Mouse (Mus musculus) liver, embryonic 12.5 days (tissue): ENCODE measurements around the gene Klk12. TPM values are rescaled to one million over a fixed set of nuclear protein-coding genes. Genes with fewer than 3 reads are reported as not detected.

Experiments
- ATAC-seq: fragments of 200-750 bp; cut with Nextera tagmentation; 2 replicates; pipeline ENCODE4 v1.8.0; 2017; ENCODE audit warnings: moderate number of reproducible peaks, mild to moderate bottlenecking, moderate library complexity
- H3K27ac ChIP-seq: fragments of 300-500 bp; sonication (generic); 2 replicates; pipeline ENCODE4 v1.5.1; 2016; ENCODE audit warnings: mild to moderate bottlenecking
- H3K27me3 ChIP-seq: fragments of 300-500 bp; sonication (generic); replicated peaks from 2 replicates; pipeline ENCODE4 v1.6.1; 2016; ENCODE audit warnings: mild to moderate bottlenecking, moderate library complexity
- H3K36me3 ChIP-seq: fragments of 300-500 bp; sonication (generic); 2 replicates; pipeline ENCODE4 v1.6.1; 2016; ENCODE audit warnings: mild to moderate bottlenecking, moderate library complexity
- H3K4me1 ChIP-seq: fragments of 300-500 bp; sonication (generic); 2 replicates; pipeline ENCODE4 v1.6.1; 2016
- H3K4me2 ChIP-seq: fragments of 300-500 bp; sonication (generic); 2 replicates; pipeline ENCODE4 v1.6.1; 2016; ENCODE audit warnings: mild to moderate bottlenecking, moderate library complexity
- H3K4me3 ChIP-seq: fragments of 300-500 bp; sonication (generic); 2 replicates; pipeline ENCODE4 v1.5.1; 2016; ENCODE audit warnings: mild to moderate bottlenecking, moderate library complexity
- H3K9ac ChIP-seq: fragments of 300-500 bp; sonication (generic); 2 replicates; pipeline ENCODE4 v1.6.1; 2016; ENCODE audit warnings: mild to moderate bottlenecking, moderate library complexity
- H3K9me3 ChIP-seq: fragments of 300-500 bp; sonication (generic); replicated peaks from 2 replicates; pipeline ENCODE4 v1.6.1; 2016; ENCODE audit warnings: mild to moderate bottlenecking, moderate library complexity
- WGBS: fragments of 180-500 bp; shearing (Covaris S2); methylation state at CpG from one replicate; pipeline ENCODE4 v1.1.7; 2016; ENCODE audit not compliant: insufficient replicate concordance; 5-methylcytosine and 5-hydroxymethylcytosine counted together
- polyA plus RNA-seq: library from polyadenylated mRNA; unstranded; fragments of >200 nt; fragmentation: Nextera tagmentation; extraction: Ambion mirVana; gene quantifications from 2 replicates; pipeline ENCODE4 v1.2.1, GENCODE M21; 2016

Klk12 gene
- polyA plus RNA-seq, 1 experiment from 2014 or later = not detected

DNA sequence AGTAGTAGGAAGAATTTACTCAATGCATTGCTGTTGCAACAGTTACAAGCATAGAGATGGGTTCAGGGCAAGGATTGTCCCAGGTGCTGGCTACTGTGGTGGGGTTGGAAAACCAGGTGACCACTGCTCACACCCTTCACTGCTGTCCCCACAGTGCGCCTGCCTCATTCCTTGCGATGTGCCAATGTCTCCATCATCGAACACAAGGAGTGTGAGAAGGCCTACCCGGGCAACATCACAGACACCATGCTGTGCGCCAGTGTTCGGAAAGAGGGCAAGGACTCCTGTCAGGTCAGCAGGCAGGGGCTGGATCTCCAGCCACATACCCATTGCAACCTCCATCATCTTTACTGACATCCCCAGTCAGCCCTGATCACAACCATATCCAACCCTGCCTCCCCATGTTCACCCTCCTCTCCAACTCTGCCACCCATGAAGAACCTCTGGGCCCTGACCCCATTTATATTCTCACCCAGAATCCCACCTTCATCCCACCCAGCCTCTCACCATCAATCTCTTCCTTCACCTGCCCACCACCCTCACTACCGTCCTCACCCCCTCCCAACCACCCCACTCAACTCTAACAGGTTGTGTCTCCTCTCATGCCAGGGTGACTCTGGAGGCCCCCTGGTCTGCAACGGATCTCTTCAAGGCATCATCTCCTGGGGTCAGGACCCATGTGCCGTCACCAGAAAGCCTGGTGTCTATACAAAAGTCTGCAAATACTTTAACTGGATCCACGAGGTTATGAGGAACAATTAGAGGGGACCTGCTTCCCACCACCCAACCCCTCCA, 9.7 kb downstream of the Klk12 start:
- Histone ChIP-seq H3K4me1 (no peaks in the 10 kb centered on the region), H3K9me3 (no peaks in the 10 kb centered on the region), H3K36me3 (no peaks in the 10 kb centered on the region), H3K4me2 (no peak overlapping the region), H3K4me3 (no peak overlapping the region), H3K27me3 (peaks cover 10% of the 10 kb centered on the region), H3K9ac (no peak overlapping the region), H3K27ac (no peak overlapping the region)
- no peak for ATAC-seq
- WGBS = 68% methylated on average over 10 of the region's 10 CpGs

DNA sequence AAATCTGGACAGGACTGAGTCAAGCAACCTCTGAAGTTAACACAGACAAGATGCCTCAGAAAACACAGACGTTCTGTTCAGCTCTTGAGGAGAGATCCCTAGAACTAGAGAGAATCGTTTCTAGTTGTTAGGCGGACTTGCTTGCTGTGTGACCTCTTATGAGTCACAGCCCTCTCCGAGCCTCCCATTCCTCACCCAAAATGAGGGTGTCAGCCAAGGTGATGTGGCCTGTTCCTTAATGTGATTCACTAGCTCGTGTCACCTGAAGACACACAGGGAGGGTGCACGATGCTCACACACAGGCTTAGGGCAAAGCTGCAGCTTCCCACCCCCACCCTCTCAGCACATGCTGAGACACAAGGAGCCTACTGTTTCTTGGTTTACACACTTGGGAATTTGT, 11.5 kb downstream of the Klk12 start:
- H3K36me3 ChIP-seq = no peaks in the 10 kb centered on the region
- no peaks in the 10 kb centered on the region for H3K4me1 ChIP-seq
- no peak overlapping the region for H3K4me3 ChIP-seq
- H3K9me3 ChIP-seq = no peaks in the 10 kb centered on the region
- H3K27me3 ChIP-seq = peaks cover 26% of the 10 kb centered on the region
- WGBS = 51% methylated on average over 6 of the region's 6 CpGs
- no peak overlapping the region for H3K9ac ChIP-seq
- no peak overlapping the region for H3K27ac ChIP-seq
- H3K4me2 ChIP-seq = no peak overlapping the region
- no peak for ATAC-seq

DNA sequence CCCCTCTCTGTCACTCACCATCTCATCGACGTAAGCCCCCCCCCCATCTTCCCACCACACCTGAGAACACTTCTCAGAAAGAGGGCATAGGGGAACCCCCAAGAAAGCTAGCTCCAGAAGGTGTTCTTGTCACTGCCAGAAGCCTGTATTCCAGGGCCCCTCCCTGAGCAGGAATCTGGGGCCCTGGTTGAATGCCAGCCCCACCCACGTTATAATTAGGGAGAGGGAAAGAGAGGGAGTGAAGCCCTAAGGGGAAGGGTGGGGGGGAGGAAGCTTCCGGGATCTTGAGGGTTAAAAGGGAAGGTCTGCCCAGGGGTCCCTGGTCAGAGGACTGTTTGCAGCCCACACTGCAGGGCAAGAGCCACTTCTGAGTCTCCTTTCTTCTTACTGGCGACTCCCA, 12.0 kb downstream of the Klk12 start, which contains the start of gene Klk10:
Klk10 (plus strand) TSS at position 290 of the 400 bp plus-strand sequence.
- H3K9ac ChIP-seq = no peak within 1 kb of the TSS
- ATAC-seq = no peak
- peaks cover 26% of the 10 kb centered on the region for H3K27me3 ChIP-seq
- H3K27ac ChIP-seq = no peak within 1 kb of the TSS
- H3K9me3 ChIP-seq = no peaks in the 10 kb centered on the region
- no peaks in the 10 kb centered on the region for H3K4me1 ChIP-seq
- H3K4me3 ChIP-seq = no peak within 1 kb of the TSS
- H3K36me3 ChIP-seq = no peaks in the 10 kb centered on the region
- no peak within 1 kb of the TSS for H3K4me2 ChIP-seq
- WGBS = 29% methylated on average over 5 of the region's 5 CpGs

DNA sequence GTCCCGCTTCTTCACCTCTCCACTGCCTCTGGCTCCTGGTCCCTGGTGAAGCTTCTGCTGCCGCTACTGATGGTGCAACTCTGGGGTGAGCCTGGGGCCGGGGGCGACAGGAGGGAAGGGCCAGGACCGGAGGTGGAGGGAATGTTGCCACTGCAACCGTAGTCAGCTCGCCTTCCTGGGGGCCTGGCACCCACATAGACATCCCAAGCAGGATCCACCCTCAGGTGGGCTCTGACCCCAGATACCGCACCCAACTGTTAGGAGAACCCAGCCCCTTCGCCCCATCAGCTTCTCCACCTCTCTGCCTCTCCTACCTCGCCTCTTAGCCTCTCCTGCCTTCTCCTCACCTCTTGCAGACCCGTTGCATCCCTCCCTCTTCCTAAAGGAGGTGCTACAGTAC, 12.8 kb downstream of the Klk12 start:
- Histone ChIP-seq H3K27me3 (peaks cover 26% of the 10 kb centered on the region), H3K4me2 (no peak overlapping the region), H3K9ac (no peak overlapping the region), H3K9me3 (no peaks in the 10 kb centered on the region), H3K27ac (no peak overlapping the region), H3K4me3 (no peak overlapping the region), H3K4me1 (no peaks in the 10 kb centered on the region), H3K36me3 (no peaks in the 10 kb centered on the region)
- WGBS = 71% methylated on average over 11 of the region's 11 CpGs
- ATAC-seq = no peak

DNA sequence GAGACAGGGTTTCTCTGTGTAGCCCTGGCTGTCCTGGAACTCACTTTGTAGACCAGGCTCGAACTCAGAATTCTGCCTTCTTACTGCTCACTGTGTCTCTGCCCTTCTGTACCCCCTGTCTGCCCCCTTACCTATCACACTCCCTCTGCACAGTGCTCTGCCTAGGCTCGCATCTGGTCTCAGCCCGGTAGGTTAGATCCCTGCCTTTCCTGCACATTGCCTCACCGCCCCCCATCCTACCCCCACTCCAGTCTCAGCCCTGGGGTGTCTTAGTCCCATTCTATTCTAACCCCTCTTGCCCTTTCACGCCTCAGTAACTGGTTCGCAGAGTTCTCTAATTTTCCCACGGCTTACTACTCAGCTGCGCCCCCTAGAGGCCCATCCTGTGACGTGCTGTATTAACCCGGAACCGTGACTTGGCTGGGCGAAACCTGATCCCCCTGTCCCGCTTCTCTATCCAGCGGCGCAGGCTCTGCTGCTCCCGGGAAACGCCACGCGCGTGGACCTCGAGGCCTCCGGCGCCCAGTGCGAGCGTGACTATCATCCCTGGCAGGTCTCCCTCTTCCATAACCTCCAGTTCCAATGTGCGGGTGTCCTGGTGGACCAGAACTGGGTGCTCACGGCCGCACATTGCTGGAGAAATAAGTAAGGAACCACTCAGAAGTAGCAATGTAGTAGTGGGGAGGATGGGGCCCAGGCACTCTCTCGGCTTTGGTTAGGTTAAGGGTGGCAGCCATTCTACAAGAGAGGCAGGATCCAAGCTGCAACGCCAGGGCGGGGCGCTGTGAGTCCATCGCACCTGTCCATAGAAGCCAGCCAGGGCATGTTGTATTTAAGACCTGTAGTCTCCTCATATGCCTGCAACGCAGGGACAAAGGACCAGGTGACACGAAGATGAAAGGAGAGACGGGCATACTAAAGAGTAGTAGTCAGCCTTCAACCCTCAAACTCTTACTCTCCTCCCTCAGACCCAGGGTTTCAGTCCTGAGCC, 13.9 kb downstream of the Klk12 start:
- ATAC-seq = peak; percentile 27; the same call in 1 of the 2 replicates
- no peaks in the 10 kb centered on the region for H3K36me3 ChIP-seq
- H3K4me2 ChIP-seq = peak overlapping the region; percentile 61
- peak overlapping the region; percentile 21; the same call in 1 of the 2 replicates for H3K4me3 ChIP-seq
- H3K9me3 ChIP-seq = no peaks in the 10 kb centered on the region
- 7% methylated on average over 36 of the region's 36 CpGs for WGBS
- H3K27me3 ChIP-seq = peaks cover 26% of the 10 kb centered on the region
- H3K4me1 ChIP-seq = no peaks in the 10 kb centered on the region
- no peak overlapping the region for H3K9ac ChIP-seq
- no peak overlapping the region for H3K27ac ChIP-seq

DNA sequence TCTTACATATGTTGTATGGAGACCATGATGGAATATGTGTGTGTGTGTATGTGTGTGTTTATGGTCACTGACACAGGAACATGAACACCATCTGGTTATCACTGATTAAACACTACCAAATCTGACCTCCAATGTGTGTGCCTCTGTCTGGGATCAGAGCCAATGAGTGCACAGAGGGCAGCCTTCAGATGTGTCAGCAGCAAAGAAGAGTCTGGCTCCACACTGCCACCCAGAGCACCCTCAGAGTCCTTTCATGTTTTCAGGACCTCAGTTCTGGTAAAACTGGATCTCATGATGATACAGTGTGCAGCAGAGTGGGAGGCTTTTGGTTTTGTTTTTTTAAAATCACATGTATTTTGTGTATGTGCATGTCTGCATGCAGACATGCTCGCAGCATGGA, 16.6 kb downstream of the Klk12 start:
- peaks cover 26% of the 10 kb centered on the region for H3K27me3 ChIP-seq
- no peak for ATAC-seq
- WGBS = 63% methylated on average over 1 of the region's 1 CpGs
- H3K4me1 ChIP-seq = no peaks in the 10 kb centered on the region
- H3K27ac ChIP-seq = no peak overlapping the region
- H3K9me3 ChIP-seq = no peaks in the 10 kb centered on the region
- H3K9ac ChIP-seq = no peak overlapping the region
- no peaks in the 10 kb centered on the region for H3K36me3 ChIP-seq
- no peak overlapping the region for H3K4me3 ChIP-seq
- H3K4me2 ChIP-seq = no peak overlapping the region

GRCm38 (mm10) chr7:43788096-43788495, 19.4 kb downstream of the Klk12 start:
- WGBS = 55% methylated on average over 3 of the region's 3 CpGs
- Histone ChIP-seq H3K27ac (no peak overlapping the region), H3K4me1 (no peaks in the 10 kb centered on the region), H3K9me3 (no peaks in the 10 kb centered on the region), H3K4me3 (no peak overlapping the region), H3K4me2 (no peak overlapping the region), H3K27me3 (peaks cover 19% of the 10 kb centered on the region), H3K36me3 (no peaks in the 10 kb centered on the region), H3K9ac (no peak overlapping the region)
- no peak for ATAC-seq

DNA sequence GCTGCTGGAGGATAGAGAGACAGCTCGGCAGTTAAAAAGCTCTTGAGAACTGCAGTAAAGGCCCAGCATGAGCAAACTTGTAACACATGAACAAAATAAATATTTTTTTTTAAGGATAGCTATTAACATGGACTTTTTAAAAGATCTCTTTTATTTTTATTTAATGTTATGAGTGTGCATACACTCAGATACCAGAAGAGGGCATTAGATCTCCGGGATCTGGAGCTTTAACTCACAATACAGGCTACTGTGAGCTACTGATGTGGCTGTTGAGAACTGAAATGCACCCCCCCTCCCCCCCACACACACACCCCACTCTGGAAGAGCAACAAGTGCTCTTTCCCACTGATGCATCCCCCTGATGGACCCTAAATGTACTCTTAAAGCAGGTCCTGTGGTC, 20.6 kb downstream of the Klk12 start:
- Histone ChIP-seq H3K4me3 (no peak overlapping the region), H3K9me3 (no peaks in the 10 kb centered on the region), H3K4me2 (no peak overlapping the region), H3K36me3 (no peaks in the 10 kb centered on the region), H3K27ac (no peak overlapping the region), H3K27me3 (peaks cover 7% of the 10 kb centered on the region; the same call in 1 of the 2 replicates), H3K4me1 (no peaks in the 10 kb centered on the region), H3K9ac (no peak overlapping the region)
- no peak for ATAC-seq
- 43% methylated on average over 2 of the region's 2 CpGs for WGBS

- Histone ChIP-seq H3K27ac (no peak within 1 kb of the TSS), H3K4me3 (no peak within 1 kb of the TSS), H3K4me2 (no peak within 1 kb of the TSS), H3K9ac (no peak within 1 kb of the TSS), H3K36me3 (no peaks in the 10 kb centered on the region), H3K9me3 (no peaks in the 10 kb centered on the region), H3K27me3 (peaks cover 18% of the 10 kb centered on the region), H3K4me1 (peaks cover 3% of the 10 kb centered on the region; the same call in 1 of the 2 replicates)
- WGBS = 42% methylated on average over 7 of the region's 7 CpGs
- no peak for ATAC-seq
These were observed 22.9 kb downstream of the Klk12 start, which contains the start of gene Klk9 for GRCm38 (mm10) chr7:43791591-43791990. Gene Klk9 (plus strand): TSS chr7:43791891.

DNA sequence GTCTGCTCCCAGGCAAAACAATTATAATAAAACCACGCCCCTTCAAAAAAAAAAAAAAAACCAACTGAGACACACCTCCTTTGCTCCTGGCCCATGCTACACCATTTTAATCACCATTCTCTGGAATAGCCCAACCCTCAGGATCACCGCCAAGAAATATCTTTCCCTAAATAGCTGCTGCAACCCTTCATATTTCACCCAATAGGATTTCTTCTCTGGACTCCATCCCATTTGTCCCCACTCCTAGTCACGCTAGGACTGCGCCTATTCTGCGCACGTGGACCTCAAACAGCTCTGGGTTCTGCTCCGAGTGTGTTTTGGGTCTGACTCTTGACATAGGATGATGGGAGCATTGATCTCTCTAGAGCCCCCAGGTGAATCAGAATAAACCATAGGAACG, 27.7 kb downstream of the Klk12 start:
- Histone ChIP-seq H3K4me2 (peak overlapping the region; percentile 67), H3K27me3 (peaks cover 37% of the 10 kb centered on the region), H3K36me3 (no peaks in the 10 kb centered on the region), H3K4me1 (peaks cover 7% of the 10 kb centered on the region; the same call in 1 of the 2 replicates), H3K27ac (no peak overlapping the region), H3K9me3 (no peaks in the 10 kb centered on the region), H3K9ac (no peak overlapping the region), H3K4me3 (peak overlapping the region; percentile 50)
- no peak for ATAC-seq
- WGBS = 14% methylated on average over 8 of the region's 8 CpGs

DNA sequence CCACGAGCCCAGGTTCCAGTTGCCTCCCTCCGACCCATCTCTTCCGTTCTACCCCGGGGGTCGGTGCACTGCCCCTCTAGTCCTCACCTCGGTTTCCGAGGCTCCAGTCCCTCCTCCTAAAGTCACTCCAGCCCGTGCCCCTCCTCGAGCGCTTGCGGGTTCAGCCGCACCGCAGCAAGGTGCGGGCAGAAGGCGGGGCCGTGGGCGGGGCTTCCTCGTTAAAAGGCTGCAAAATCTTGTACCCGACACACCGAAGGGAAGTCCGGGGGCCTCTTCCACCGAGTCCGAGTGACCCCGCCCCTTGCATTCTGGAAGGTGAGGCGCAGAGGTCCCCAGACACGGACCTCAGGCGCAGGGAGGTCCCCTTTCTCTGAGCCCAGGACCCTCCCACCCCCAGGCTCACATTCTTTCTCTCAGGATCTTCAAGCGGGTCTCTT, 28.7 kb downstream of the Klk12 start, which contains the start of gene Klk8:
Klk8 (plus strand) TSS at position 245 of the 437 bp plus-strand sequence.
- no peak within 1 kb of the TSS for H3K27ac ChIP-seq
- under 1% methylated on average over 28 of the region's 28 CpGs for WGBS
- H3K27me3 ChIP-seq = peaks cover 37% of the 10 kb centered on the region
- H3K4me2 ChIP-seq = peak within 1 kb of the TSS; percentile 67
- peak within 1 kb of the TSS; percentile 50 for H3K4me3 ChIP-seq
- no peak for ATAC-seq
- no peaks in the 10 kb centered on the region for H3K9me3 ChIP-seq
- H3K36me3 ChIP-seq = no peaks in the 10 kb centered on the region
- H3K4me1 ChIP-seq = peaks cover 7% of the 10 kb centered on the region; the same call in 1 of the 2 replicates
- no peak within 1 kb of the TSS for H3K9ac ChIP-seq
